Mouse (Mus musculus) stomach, embryonic 16.5 days (tissue): Measurements from ENCODE around the gene Acsbg2. TPM values are rescaled to one million over a fixed set of nuclear protein-coding genes. Genes with fewer than 3 reads are reported as not detected.

ENCODE experiments used
- ATAC-seq: fragments of 200-750 bp; cut with Nextera tagmentation; 2 replicates; pipeline ENCODE4 v1.8.0; 2017; ENCODE audit warnings: moderate number of reproducible peaks, moderate TSS enrichment; ENCODE audit not compliant: insufficient read depth, low FRiP score
- H3K27ac ChIP-seq: fragments of 300-500 bp; sonication (generic); 2 replicates; pipeline ENCODE4 v1.5.1; 2014; ENCODE audit warnings: low read length
- H3K27me3 ChIP-seq: fragments of 300-500 bp; sonication (generic); 2 replicates; pipeline ENCODE4 v1.6.1; 2014; ENCODE audit warnings: low read length, control low read depth, mixed read lengths; ENCODE audit not compliant: control insufficient read depth, insufficient read depth
- H3K36me3 ChIP-seq: fragments of 300-500 bp; sonication (generic); 2 replicates; pipeline ENCODE4 v1.6.1; 2014; ENCODE audit warnings: low read length; ENCODE audit not compliant: control insufficient read depth, insufficient read depth
- H3K4me1 ChIP-seq: fragments of 300-500 bp; sonication (generic); 2 replicates; pipeline ENCODE4 v1.6.1; 2014; ENCODE audit warnings: low read length, control low read depth, mixed read lengths; ENCODE audit not compliant: control insufficient read depth, insufficient read depth
- H3K4me2 ChIP-seq: fragments of 300-500 bp; sonication (generic); 2 replicates; pipeline ENCODE4 v1.6.1; 2014; ENCODE audit warnings: low read depth, low read length, mixed read lengths
- H3K4me3 ChIP-seq: fragments of 300-500 bp; sonication (generic); replicated peaks from 2 replicates; pipeline ENCODE4 v1.5.1; 2014; ENCODE audit warnings: mild to moderate bottlenecking, low read length
- H3K9ac ChIP-seq: fragments of 300-500 bp; sonication (generic); 2 replicates; pipeline ENCODE4 v1.6.1; 2014; ENCODE audit warnings: low read length
- H3K9me3 ChIP-seq: fragments of 300-500 bp; sonication (generic); replicated peaks from 2 replicates; pipeline ENCODE4 v1.6.1; 2016; ENCODE audit warnings: low read length, control low read depth; ENCODE audit not compliant: control insufficient read depth
- WGBS: fragments of 180-500 bp; shearing (Covaris S2); extraction: QIAGEN DNeasy Blood & Tissue Kit; methylation state at CpG from one replicate; pipeline ENCODE4 v1.1.7; 2014; 5-methylcytosine and 5-hydroxymethylcytosine counted together
- polyA plus RNA-seq: library from polyadenylated mRNA; unstranded; fragments of >200 nt; fragmentation: Nextera tagmentation; extraction: Ambion mirVana; gene quantifications from 2 replicates; pipeline ENCODE4 v1.2.1, GENCODE M21; 2015

Acsbg2 gene
- polyA plus RNA-seq, 1 experiment from 2014 or later = not detected

GRCm38 (mm10) chr17:56833381-56833780, 40.9 kb downstream of the Acsbg2 start:
- ATAC-seq = no peak
- no peak overlapping the region for H3K9ac ChIP-seq
- H3K4me2 ChIP-seq = no peak overlapping the region
- H3K4me1 ChIP-seq = peaks cover 18% of the 10 kb centered on the region
- WGBS = 88% methylated on average over 1 of the region's 1 CpGs
- H3K4me3 ChIP-seq = no peak overlapping the region
- H3K27ac ChIP-seq = no peak overlapping the region
- no peaks in the 10 kb centered on the region for H3K36me3 ChIP-seq
- H3K9me3 ChIP-seq = no peaks in the 10 kb centered on the region
- H3K27me3 ChIP-seq = no peaks in the 10 kb centered on the region; the same call in 1 of the 2 replicates

- Histone ChIP-seq H3K27ac (no peak overlapping the region), H3K4me2 (no peak overlapping the region), H3K4me3 (no peak overlapping the region), H3K27me3 (no peaks in the 10 kb centered on the region; the same call in 1 of the 2 replicates), H3K36me3 (no peaks in the 10 kb centered on the region), H3K9me3 (no peaks in the 10 kb centered on the region), H3K4me1 (peaks cover 18% of the 10 kb centered on the region), H3K9ac (no peak overlapping the region)
- ATAC-seq = no peak
- WGBS = 92% methylated on average over 1 of the region's 1 CpGs
These were observed 41.3 kb downstream of the Acsbg2 start for GRCm38 (mm10) chr17:56832918-56833317.

- Histone ChIP-seq H3K4me1 (peaks cover 18% of the 10 kb centered on the region), H3K9me3 (no peaks in the 10 kb centered on the region), H3K36me3 (no peaks in the 10 kb centered on the region), H3K27ac (no peak overlapping the region), H3K9ac (peak overlapping the region; percentile 57; the same call in 1 of the 2 replicates), H3K4me2 (peak overlapping the region; percentile 93), H3K4me3 (peak overlapping the region; percentile 75), H3K27me3 (no peaks in the 10 kb centered on the region)
- WGBS = under 1% methylated on average over 42 of the region's 42 CpGs
- ATAC-seq = peak; percentile 98
These were observed 43.0 kb downstream of the Acsbg2 start for GRCm38 (mm10) chr17:56831111-56831816.

- Histone ChIP-seq H3K27me3 (no peaks in the 10 kb centered on the region), H3K36me3 (no peaks in the 10 kb centered on the region)
- under 1% methylated on average over 50 of the region's 62 CpGs for WGBS
These were observed 43.7 kb downstream of the Acsbg2 start, which contains the start of gene Rfx2 for GRCm38 (mm10) chr17:56830411-56831110. Gene Rfx2, minus strand, starts transcription at chr17:56831013.

GRCm38 (mm10) chr17:56829795-56830194, 44.5 kb downstream of the Acsbg2 start:
- WGBS = 1% methylated on average over 27 of the region's 27 CpGs
- Histone ChIP-seq H3K27me3 (no peaks in the 10 kb centered on the region), H3K27ac (no peak overlapping the region), H3K9me3 (no peaks in the 10 kb centered on the region), H3K9ac (peak overlapping the region; percentile 78), H3K4me1 (peaks cover 18% of the 10 kb centered on the region), H3K4me2 (peak overlapping the region; percentile 93), H3K36me3 (no peaks in the 10 kb centered on the region), H3K4me3 (peak overlapping the region; percentile 75)
- ATAC-seq = no peak

More at GRCm38 (mm10) chr17:56830411-56831110, 43.7 kb downstream of the Acsbg2 start, which contains the start of gene Rfx2:
- Histone ChIP-seq H3K9me3 (no peaks in the 10 kb centered on the region), H3K4me1 (peaks cover 18% of the 10 kb centered on the region), H3K4me3 (peak within 1 kb of the TSS; percentile 75), H3K9ac (peak within 1 kb of the TSS; percentile 78), H3K4me2 (peak within 1 kb of the TSS; percentile 93), H3K27ac (no peak within 1 kb of the TSS)
- ATAC-seq = no peak

GRCm38 (mm10) chr17:56829171-56829570, 45.1 kb downstream of the Acsbg2 start:
- Histone ChIP-seq H3K36me3 (no peaks in the 10 kb centered on the region), H3K4me2 (peak overlapping the region; percentile 93), H3K27ac (no peak overlapping the region), H3K4me1 (peaks cover 18% of the 10 kb centered on the region), H3K27me3 (no peaks in the 10 kb centered on the region), H3K9ac (peak overlapping the region; percentile 78), H3K9me3 (no peaks in the 10 kb centered on the region), H3K4me3 (peak overlapping the region; percentile 75)
- 34% methylated on average over 11 of the region's 11 CpGs for WGBS
- ATAC-seq = no peak

GRCm38 (mm10) chr17:56826718-56827117, 47.5 kb downstream of the Acsbg2 start:
- Histone ChIP-seq H3K9ac (no peak overlapping the region), H3K4me3 (no peak overlapping the region), H3K27ac (no peak overlapping the region), H3K27me3 (no peaks in the 10 kb centered on the region), H3K36me3 (no peaks in the 10 kb centered on the region), H3K4me1 (peaks cover 16% of the 10 kb centered on the region), H3K4me2 (no peak overlapping the region), H3K9me3 (no peaks in the 10 kb centered on the region)
- ATAC-seq = peak; percentile 5; the same call in 1 of the 2 replicates
- 61% methylated on average over 2 of the region's 2 CpGs for WGBS

- WGBS = 62% methylated on average over 2 of the region's 2 CpGs
- H3K4me3 ChIP-seq = no peak overlapping the region
These were observed 50.9 kb downstream of the Acsbg2 start for GRCm38 (mm10) chr17:56823352-56823751.

GRCm38 (mm10) chr17:56822380-56822779, 51.9 kb downstream of the Acsbg2 start:
- 68% methylated on average over 2 of the region's 2 CpGs for WGBS
- Histone ChIP-seq H3K27ac (no peak overlapping the region; the same call in 1 of the 2 replicates), H3K4me1 (0 out of 2 replicates have a peak, but pooled peaks cover 3% of the 10 kb centered on the region), H3K9ac (no peak overlapping the region), H3K4me3 (no peak overlapping the region), H3K4me2 (no peak overlapping the region), H3K27me3 (no peaks in the 10 kb centered on the region), H3K9me3 (no peaks in the 10 kb centered on the region), H3K36me3 (no peaks in the 10 kb centered on the region)
- ATAC-seq = no peak

More at GRCm38 (mm10) chr17:56823352-56823751, 50.9 kb downstream of the Acsbg2 start:
- no peaks in the 10 kb centered on the region for H3K9me3 ChIP-seq
- no peak overlapping the region for H3K9ac ChIP-seq
- H3K4me2 ChIP-seq = no peak overlapping the region
- no peak for ATAC-seq
- H3K27me3 ChIP-seq = no peaks in the 10 kb centered on the region
- H3K36me3 ChIP-seq = no peaks in the 10 kb centered on the region
- H3K4me1 ChIP-seq = no peaks in the 10 kb centered on the region
- no peak overlapping the region for H3K27ac ChIP-seq
